Mouse (Mus musculus) bone marrow macrophage, adult 2 months (primary cell): Measurements from ENCODE around the gene Noxo1. TPM values are rescaled to one million over a fixed set of nuclear protein-coding genes. Genes with fewer than 3 reads are reported as not detected.

ENCODE experiments used
- H3K27ac ChIP-seq: 2 replicates; pipeline ENCODE4 v1.5.1; 2012; ENCODE audit warnings: low read depth, low read length; ENCODE audit not compliant: insufficient read depth
- H3K4me1 ChIP-seq: 2 replicates; pipeline ENCODE4 v1.6.1; 2012; ENCODE audit warnings: low read length; ENCODE audit not compliant: control insufficient read depth, insufficient read depth
- H3K4me3 ChIP-seq: 2 replicates; pipeline ENCODE4 v1.5.1; 2012; ENCODE audit warnings: mild to moderate bottlenecking, low read length, moderate library complexity; ENCODE audit not compliant: insufficient read depth
- CTCF ChIP-seq: IDR thresholded peaks from 2 replicates; pipeline ENCODE4 v1.5.1; 2012; ENCODE audit warnings: low read depth, mild to moderate bottlenecking, low read length, moderate library complexity
- POLR2A ChIP-seq: IDR thresholded peaks from 2 replicates; pipeline ENCODE4 v1.6.1; 2012; ENCODE audit warnings: mild to moderate bottlenecking, low read depth, low read length, borderline replicate concordance
- polyA plus RNA-seq: library from polyadenylated mRNA; stranded (reverse); fragments of >200 nt; gene quantifications from 2 replicates; pipeline ENCODE4 v1.2.4, GENCODE M21; 2012; ENCODE audit not compliant: missing spikeins, insufficient read depth, insufficient read length

Gene Noxo1
- polyA plus RNA-seq, 1 experiment, result 6.0 TPM

DNA sequence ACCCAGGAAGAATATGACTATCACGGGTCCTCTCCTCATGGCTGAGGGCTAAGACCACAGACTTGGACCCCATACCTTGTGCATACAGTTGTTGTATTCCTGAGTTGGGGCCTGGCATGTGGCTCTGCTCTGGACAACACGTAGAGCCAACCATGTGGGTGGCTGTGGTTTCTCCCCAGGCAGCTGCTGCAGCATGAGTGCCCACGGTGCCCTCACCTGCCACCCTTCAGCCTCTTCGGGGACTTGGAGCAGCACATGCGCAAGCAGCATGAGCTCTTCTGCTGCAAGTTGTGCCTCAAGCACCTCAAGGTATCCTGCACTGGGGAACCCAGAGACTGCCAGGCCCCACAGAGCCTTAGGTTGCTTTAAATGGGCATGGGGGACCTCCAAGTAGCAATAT lies 19.2 kb upstream of the Noxo1 start:
- no peak overlapping the region for H3K27ac ChIP-seq
- H3K4me1 ChIP-seq, result peaks cover 18% of the 10 kb centered on the region
- TF ChIP-seq POLR2A (no peak), CTCF (no peak)
- H3K4me3 ChIP-seq, result no peak overlapping the region

DNA sequence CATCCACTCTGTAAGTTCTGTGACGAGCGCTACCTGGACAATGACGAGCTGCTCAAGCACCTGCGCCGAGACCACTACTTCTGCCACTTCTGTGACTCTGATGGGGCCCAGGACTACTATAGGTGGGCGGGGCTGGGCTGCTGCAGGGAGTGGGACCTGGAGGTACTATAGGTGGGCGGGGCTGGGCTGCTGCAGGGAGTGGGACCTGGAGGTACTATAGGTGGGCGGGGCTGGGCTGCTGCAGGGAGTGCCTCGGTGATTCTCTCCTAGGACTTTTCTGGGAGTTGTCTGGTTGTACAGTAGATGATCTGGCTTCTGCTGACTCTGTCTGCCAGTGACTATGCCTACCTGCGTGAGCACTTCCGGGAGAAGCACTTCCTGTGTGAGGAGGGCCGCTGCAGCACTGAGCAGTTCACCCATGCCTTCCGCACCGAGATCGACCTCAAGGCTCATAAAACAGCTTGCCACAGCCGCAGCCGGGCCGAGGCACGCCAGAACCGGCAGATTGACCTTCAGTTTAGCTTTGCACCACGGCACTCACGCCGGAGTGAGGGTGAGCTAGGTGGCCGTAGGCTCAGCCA lies 18.4 kb upstream of the Noxo1 start:
- no peak overlapping the region for H3K27ac ChIP-seq
- TF ChIP-seq CTCF, result no peak
- no peak for TF ChIP-seq POLR2A
- no peak overlapping the region for H3K4me3 ChIP-seq

GRCm38 (mm10) chr17:24686514-24686913 lies 9.5 kb upstream of the Noxo1 start:
- no peak overlapping the region for H3K4me3 ChIP-seq
- H3K4me1 ChIP-seq, result peaks cover 13% of the 10 kb centered on the region
- no peak overlapping the region for H3K27ac ChIP-seq
- TF ChIP-seq POLR2A (no peak), CTCF (no peak)

More for the DNA sequence above, 18.4 kb upstream of the Noxo1 start:
- H3K4me1 ChIP-seq, result peaks cover 12% of the 10 kb centered on the region

GRCm38 (mm10) chr17:24687146-24687595 lies 8.9 kb upstream of the Noxo1 start:
- TF ChIP-seq CTCF (no peak), POLR2A (no peak)
- Histone ChIP-seq H3K27ac (no peak overlapping the region), H3K4me1 (peaks cover 19% of the 10 kb centered on the region), H3K4me3 (peak overlapping the region; percentile 69)

DNA sequence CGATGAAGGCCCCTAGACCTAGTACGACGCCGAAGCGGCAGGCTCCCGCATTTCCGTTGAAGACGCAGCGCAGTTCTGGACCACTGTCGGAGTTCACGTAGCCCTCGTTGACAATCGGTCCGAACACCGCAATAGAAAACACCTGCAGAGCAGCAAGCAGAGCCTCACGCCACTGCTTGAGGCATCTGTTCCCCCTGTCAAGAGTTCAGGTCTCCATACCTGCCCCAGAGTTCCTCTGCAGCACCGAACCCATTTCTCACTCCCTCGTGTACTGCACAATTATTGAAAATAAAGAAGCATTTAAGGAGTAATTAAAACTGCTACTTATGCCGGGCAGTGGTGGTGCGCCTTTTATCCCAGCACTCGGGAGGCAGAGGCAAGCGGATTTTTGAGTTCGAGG lies 8.4 kb upstream of the Noxo1 start:
- H3K4me1 ChIP-seq, result peaks cover 21% of the 10 kb centered on the region
- TF ChIP-seq CTCF (no peak), POLR2A (no peak)
- no peak overlapping the region for H3K27ac ChIP-seq
- peak overlapping the region; percentile 69 for H3K4me3 ChIP-seq

DNA sequence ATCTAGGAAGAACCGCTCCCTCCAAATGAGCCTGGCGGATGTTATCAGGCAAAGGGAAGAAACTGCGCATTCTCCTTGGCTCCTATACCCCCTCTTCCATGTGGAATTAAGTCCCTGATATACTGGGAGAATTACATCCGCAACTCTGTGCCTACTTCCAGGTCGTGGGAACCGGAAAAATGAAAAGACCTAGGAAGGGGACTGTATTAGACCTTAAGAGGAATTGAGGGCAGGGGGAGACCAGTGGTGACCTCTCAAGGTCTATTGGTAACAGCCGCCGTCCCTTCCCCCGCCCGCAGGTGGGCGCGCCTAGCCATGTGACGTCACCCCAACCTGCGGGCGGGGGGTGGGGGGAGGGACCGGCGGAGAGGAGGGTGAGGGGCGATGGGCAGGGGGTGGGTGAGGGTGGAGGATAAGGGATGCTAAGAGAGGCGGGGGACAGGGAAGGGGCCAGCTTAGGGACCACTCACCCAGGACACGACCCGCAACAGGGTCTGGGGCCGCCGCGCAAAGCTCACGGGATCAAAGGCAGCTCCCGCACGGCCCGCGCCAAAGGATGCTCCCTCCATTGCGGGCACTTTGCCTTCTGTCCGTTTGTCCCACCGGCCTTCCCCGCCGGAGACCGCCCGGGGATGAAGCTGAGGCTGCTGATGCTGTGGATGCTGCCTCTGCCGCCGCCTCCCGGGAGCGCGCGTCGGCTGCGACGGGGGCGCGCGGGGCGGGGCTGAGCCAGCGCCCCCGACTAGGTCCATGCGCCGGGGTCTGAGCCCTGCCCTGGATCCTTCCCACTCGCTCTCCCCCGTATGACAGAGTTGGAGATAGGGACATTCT lies 6.6 kb upstream of the Noxo1 start, which contains the start of gene Syngr3:
Syngr3 (minus strand) TSS at position 705 of the 831 bp plus-strand sequence.
- Histone ChIP-seq H3K4me1 (peaks cover 35% of the 10 kb centered on the region), H3K27ac (no peak within 1 kb of the TSS), H3K4me3 (no peak within 1 kb of the TSS; the same call in 1 of the 2 replicates)
- TF ChIP-seq CTCF (no peak), POLR2A (no peak)

GRCm38 (mm10) chr17:24692385-24692784 lies 3.6 kb upstream of the Noxo1 start:
- H3K27ac ChIP-seq, result peak overlapping the region; percentile 43
- TF ChIP-seq POLR2A (no peak), CTCF (no peak)
- H3K4me3 ChIP-seq, result no peak overlapping the region
- H3K4me1 ChIP-seq, result peaks cover 43% of the 10 kb centered on the region

- H3K4me3 ChIP-seq, result peak overlapping the region; percentile 98
- TF ChIP-seq POLR2A (no peak), CTCF (no peak)
- H3K4me1 ChIP-seq, result peaks cover 36% of the 10 kb centered on the region
- H3K27ac ChIP-seq, result peak overlapping the region; percentile 52
These were observed 566 bp upstream of the Noxo1 start for GRCm38 (mm10) chr17:24695326-24696010.

- Histone ChIP-seq H3K4me3 (no peak overlapping the region), H3K4me1 (peaks cover 17% of the 10 kb centered on the region), H3K27ac (no peak overlapping the region)
- TF ChIP-seq CTCF (no peak), POLR2A (no peak)
These were observed 2.0 kb downstream of the Noxo1 start for GRCm38 (mm10) chr17:24697985-24698384.

DNA sequence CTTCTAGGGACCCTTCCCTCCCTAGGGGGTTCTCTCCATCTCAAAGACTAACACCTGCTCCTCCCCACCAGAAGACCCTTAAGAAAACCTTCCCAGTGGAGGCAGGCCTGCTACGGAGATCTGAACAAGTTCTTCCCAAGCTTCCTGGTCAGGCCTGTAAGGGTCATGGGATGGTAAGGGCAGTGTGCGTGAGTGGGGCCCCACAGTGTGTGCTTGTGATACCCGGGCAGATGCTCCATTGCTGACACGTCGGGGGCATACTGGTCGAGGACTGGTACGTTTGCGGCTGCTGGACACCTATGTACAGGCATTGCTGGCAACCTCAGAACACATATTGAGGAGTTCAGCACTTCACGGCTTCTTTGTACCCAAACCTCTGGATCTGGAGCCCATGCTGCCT lies 2.7 kb downstream of the Noxo1 start:
- no peak overlapping the region for H3K27ac ChIP-seq
- H3K4me3 ChIP-seq, result no peak overlapping the region
- TF ChIP-seq POLR2A (no peak), CTCF (no peak)
- peaks cover 12% of the 10 kb centered on the region for H3K4me1 ChIP-seq

- Histone ChIP-seq H3K4me1 (peaks cover 8% of the 10 kb centered on the region), H3K4me3 (no peak overlapping the region), H3K27ac (no peak overlapping the region)
- TF ChIP-seq POLR2A, result no peak
- no peak for TF ChIP-seq CTCF
These were observed 3.4 kb downstream of the Noxo1 start for GRCm38 (mm10) chr17:24699473-24699872.
